8 mouse cellular contexts compared by ENCODE assay signal in genomic region chr7:109518036-109518681, GRCm38 (mm10). TPM values are rescaled to one million over a fixed set of nuclear protein-coding genes. Genes with fewer than 3 reads are reported as not detected.
DNase-seq lines count a peak whose midpoint lies in the region; ATAC-seq and TF ChIP-seq lines count a peak whose summit lies in the region.

No protein-coding gene starts in this region.

- peaks cover 23% of the 10 kb centered on the region for H3K4me1 ChIP-seq in heart, embryonic 15.5 days (replicated peaks)
- peaks cover 0 to 4% of the 10 kb centered on the region in 2 experiments; a peak in 1 of 4 replicates for H3K4me1 ChIP-seq in ES-E14 (ENCODE audit: control insufficient read depth in 2 of 2, insufficient read depth in 2 of 2, low read length in 2 of 2, poor library complexity in 1 of 2)

- ATAC-seq in heart, embryonic 15.5 days (replicated peaks; ENCODE audit: insufficient number of reproducible peaks, insufficient read depth, low FRiP score, low read depth): no peak
- peak; percentile 62 for ATAC-seq in erythroid progenitor cell, adult 5-6 weeks (replicated peaks; ENCODE audit: low FRiP score, poor library complexity, severe bottlenecking)

- H3K9ac ChIP-seq in heart, embryonic 15.5 days: peak overlapping the region; percentile 68
- peak overlapping the region; percentile 93 for H3K9ac ChIP-seq in ES-E14 (ENCODE audit: insufficient read depth, low read depth, low read length, poor library complexity, severe bottlenecking)

- WGBS in heart, embryonic 15.5 days: 17% methylated on average over 10 of the region's 10 CpGs

- no peaks in the 10 kb centered on the region for H3K9me3 ChIP-seq in heart, embryonic 15.5 days (replicated peaks)
- H3K9me3 ChIP-seq in ES-E14 (ENCODE audit: control insufficient read depth, insufficient read depth, low read depth, low read length): no peaks in the 10 kb centered on the region

- peak overlapping the region; percentile 98 for H3K27ac ChIP-seq in heart, embryonic 15.5 days
- H3K27ac ChIP-seq in ES-E14 (ENCODE audit: insufficient read depth, low read depth, low read length, poor library complexity, severe bottlenecking): peak overlapping the region; percentile 94

- intact Hi-C loops in heart, postnatal 36 days (cut with DNase I): loop anchor here (2.0 kb wide), 1 partner anchor 185 kb away; the partner anchor contains the start of genes Akip1 and St5

- peak overlapping the region; percentile 62 for H3K4me2 ChIP-seq in heart, embryonic 15.5 days

- no peaks in the 10 kb centered on the region for H3K27me3 ChIP-seq in heart, embryonic 15.5 days

- in situ Hi-C loops in ES-E14 (cut with MboI; ENCODE audit: low sequenced_read_pairs in 2 of 2, unreplicated experiment in 2 of 2): no loop called here

- H3K36me3 ChIP-seq in heart, embryonic 15.5 days: peaks cover 21% of the 10 kb centered on the region
- peaks cover 39% of the 10 kb centered on the region for H3K36me3 ChIP-seq in ES-E14 (ENCODE audit: control insufficient read depth, insufficient read depth, low read length, poor library complexity, severe bottlenecking)

- H3K4me3 ChIP-seq in heart, embryonic 15.5 days: peak overlapping the region; percentile 96
- H3K4me3 ChIP-seq in ES-E14 (ENCODE audit: insufficient read depth in 1 of 2, low read depth in 1 of 2, low read length in 2 of 2, poor library complexity in 1 of 2, severe bottlenecking in 1 of 2): peak overlapping the region; percentile 89 to 97

- no peak for DNase-seq in heart, postnatal 36 days
- DNase-seq in ES-E14 (ENCODE audit: low read depth, low spot score) (no peak), liver (peak; percentile 54)
- peak; percentile 36 to 47 for DNase-seq in spleen, postnatal 10 days (ENCODE audit: low spot score in 2 of 2)
- DNase-seq in cerebellum, postnatal 25 days: no peak
- DNase-seq in adrenal gland, postnatal 4 days (ENCODE audit: low spot score in 2 of 2): no peak

TF ChIP-seq in ES-E14, 5 proteins besides CTCF, POLR2A, EP300 and RAD21:
- no peak for TF ChIP-seq HCFC1 (IDR thresholded peaks at IDR 0.05; ENCODE audit: borderline replicate concordance, insufficient read depth, low read length)
- TF ChIP-seq ZNF384 (IDR thresholded peaks at IDR 0.05; ENCODE audit: low read depth, low read length): no peak
- no peak for TF ChIP-seq MAFK (IDR thresholded peaks at IDR 0.05; ENCODE audit: insufficient read depth, low read depth, low read length)
- no peak for TF ChIP-seq ZC3H11A (IDR thresholded peaks at IDR 0.05; ENCODE audit: borderline replicate concordance, low read depth, low read length)
TF ChIP-seq in ES-E14: peak in this region for 0.

RNA-seq across cellular contexts. Expression of gene Rpl27a, which starts 0.8 kb away (rescaled TPM):
- polyA plus RNA-seq in heart, embryonic 15.5 days (2015; fragmentation: Nextera tagmentation; extraction: Ambion mirVana): 70.7 and 72.1 TPM in 2 replicates
- total RNA-seq in heart, postnatal 36 days (2021): 10 to 100 TPM; 95.0 to 97.5 TPM
- 1,397 and 1,680 TPM in 2 replicates for total RNA-seq in ES-E14 (2012; rRNA removed)
- 221 and 228 TPM in 2 replicates for total RNA-seq in erythroid progenitor cell, adult 5-6 weeks (2015; ENCODE audit: low replicate concordance)
- 113 and 169 TPM in 2 replicates for total RNA-seq in erythroid progenitor cell, adult 5-6 weeks (2017; ENCODE audit: low replicate concordance)
- total RNA-seq in adrenal gland, postnatal 4 days (2021): 100 to 1,000 TPM; 264 to 272 TPM

RNA-seq across cellular contexts. Expression of gene Trim66, which starts 10.2 kb away (rescaled TPM):
- 0.01 TPM in 1 of 2 replicates, not detected in the other for polyA plus RNA-seq in heart, embryonic 15.5 days (2015; fragmentation: Nextera tagmentation; extraction: Ambion mirVana)
- total RNA-seq in heart, postnatal 36 days (2021): under 1 TPM; 0.08 to 0.11 TPM
- 0.32 and 0.62 TPM in 2 replicates for total RNA-seq in ES-E14 (2012; rRNA removed)
- not detected in 2 replicates for total RNA-seq in erythroid progenitor cell, adult 5-6 weeks (2015; ENCODE audit: low replicate concordance)
- not detected in 2 replicates for total RNA-seq in erythroid progenitor cell, adult 5-6 weeks (2017; ENCODE audit: low replicate concordance)
- under 1 TPM; 0.25 to 0.40 TPM for total RNA-seq in adrenal gland, postnatal 4 days (2021)

Comparison
In these comparisons a context has a peak if more than half of its experiments do, and no peak if none do; other contexts are left out.
1. DNase-seq: peak in liver (single experiment) and spleen, postnatal 10 days (2 of 2); none in heart, postnatal 36 days (0 of 2), ES-E14 (single experiment), cerebellum, postnatal 25 days (0 of 2) and adrenal gland, postnatal 4 days (0 of 2).